Mouse (Mus musculus): ENCODE data around the gene Foxn3.

The Foxn3 gene

GRCm38 (mm10) chr12:99240185-99240726 is 323.1 kb downstream of the Foxn3 start:
- no peak for DNase-seq

GRCm38 (mm10) chr12:99239735-99240134 is 323.6 kb downstream of the Foxn3 start:
- no peak for DNase-seq

- DNase-seq = no peak
Observed at GRCm38 (mm10) chr12:99237497-99237896, 325.9 kb downstream of the Foxn3 start.

DNA sequence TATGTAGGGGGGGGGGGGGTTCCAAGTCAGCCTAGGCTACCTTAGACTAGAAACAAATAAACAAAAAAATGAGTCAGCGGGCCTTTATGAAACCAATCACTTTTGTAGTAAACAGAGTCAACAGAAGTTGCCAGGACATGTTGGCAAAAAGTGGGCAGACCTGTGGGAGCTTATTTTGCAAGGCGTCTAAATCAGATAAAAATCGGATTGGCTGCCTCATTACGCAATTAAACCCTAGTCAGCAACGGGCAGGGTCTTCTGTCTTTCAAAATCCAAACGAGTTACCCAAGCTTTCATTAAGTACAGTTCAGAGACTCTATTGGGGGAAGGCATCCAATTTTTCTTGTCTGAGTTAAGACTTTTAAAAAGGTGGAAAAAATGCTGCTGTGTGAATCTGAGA is 329.0 kb downstream of the Foxn3 start:
- DNase-seq = no peak

- DNase-seq = peak; percentile 53
Observed at GRCm38 (mm10) chr12:99233386-99233785, 330.0 kb downstream of the Foxn3 start.

GRCm38 (mm10) chr12:99232478-99232877 is 330.9 kb downstream of the Foxn3 start:
- no peak for DNase-seq

DNA sequence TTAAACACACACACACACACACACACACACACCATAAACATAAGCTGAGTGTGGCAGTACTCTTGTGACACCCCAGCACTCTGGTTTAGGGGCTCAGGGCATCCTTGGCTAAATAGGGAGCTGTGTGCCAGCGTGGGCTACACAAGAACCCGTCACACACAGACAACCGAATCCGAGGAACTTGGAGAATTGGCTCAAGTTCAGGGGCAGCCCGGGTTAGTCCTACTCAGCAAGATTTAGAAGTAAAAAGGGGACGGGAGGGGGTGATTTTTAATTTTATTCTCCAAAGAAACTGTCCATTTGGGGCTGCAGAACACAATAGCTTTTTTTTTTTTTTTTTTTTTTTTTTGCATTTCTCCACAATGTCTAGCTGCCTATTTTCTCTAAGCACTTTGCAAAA is 332.1 kb downstream of the Foxn3 start:
- no peak for DNase-seq

DNA sequence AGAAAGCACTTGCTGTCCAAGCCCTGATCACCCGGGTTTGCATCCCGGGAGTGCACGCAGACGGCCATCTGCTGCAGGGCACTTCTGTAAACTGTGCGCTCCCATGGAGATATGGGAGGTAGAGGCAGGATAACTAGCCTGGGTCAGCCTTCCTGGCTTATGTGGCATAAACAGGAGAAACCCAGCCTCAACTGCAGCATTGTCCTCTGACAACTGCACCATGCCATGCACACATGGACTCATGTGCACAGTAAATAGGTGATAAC is 332.7 kb downstream of the Foxn3 start:
- no peak for DNase-seq

DNA sequence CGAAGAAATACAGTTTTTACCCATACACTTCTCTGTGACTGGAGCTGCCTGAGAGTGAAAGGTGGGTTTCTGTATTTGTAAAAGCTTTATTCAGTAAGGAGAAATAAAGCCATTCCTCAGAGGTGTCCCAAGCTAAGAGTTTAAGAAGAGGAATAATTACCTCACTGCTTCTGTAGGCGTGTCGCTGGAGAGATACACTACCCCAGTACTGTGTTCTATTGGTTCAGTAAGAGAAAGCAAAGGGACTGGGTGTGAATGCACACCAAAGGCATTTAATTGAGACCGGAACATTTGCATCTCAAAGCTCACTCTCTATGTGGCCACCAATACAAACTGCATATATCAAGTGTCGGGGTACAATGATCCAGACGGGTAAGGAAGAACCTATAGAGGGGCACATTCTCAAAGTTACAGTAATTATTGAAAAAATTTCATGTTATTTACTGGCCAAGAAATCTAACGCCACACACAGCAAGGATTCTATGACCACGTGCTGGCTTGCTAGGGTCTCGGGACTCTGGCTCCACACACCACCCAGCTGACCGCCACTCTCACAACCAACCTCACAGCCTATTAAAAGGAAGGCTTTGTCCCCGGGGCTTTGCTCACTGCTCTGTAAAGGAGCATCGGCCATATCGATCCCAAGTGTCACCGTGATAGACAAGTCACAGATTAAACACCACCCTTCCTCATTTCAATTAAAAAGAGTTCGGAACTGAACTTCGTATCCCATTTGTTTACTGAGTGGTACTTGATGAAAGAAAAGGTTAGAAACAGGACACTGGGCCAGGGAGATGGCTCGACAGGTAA is 333.2 kb downstream of the Foxn3 start:
- DNase-seq = no peak

DNA sequence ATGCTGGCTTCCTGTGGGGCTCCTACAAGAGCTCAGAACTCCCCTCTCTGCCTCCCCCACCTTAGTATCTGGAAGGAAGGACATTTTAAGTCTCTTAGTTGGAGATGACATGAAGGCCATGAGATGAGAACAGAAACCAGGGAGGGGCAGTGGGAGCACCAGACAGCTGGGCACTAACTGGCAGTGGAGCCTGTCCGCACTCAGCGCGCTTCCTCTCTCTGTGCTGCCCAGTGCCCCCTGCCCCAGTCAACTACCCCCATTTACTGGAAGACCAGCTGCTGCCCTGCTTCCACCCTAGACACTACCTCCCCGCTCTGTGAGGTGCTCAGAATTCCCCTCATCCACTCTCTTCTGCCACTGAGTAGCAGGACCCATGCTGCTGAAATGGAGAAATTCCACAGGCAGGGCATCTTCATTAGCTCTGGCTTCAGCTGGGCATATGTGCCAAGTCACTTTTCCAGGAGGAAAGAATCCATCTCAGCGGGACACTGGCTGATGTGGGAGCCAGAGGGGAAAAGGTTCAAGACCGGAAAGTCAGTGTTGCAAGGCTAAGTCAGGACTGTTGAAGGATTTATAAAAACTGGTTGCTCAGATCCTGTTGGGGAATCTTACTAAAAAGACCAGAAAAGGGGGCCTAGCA is 335.9 kb downstream of the Foxn3 start:
- DNase-seq = no peak

DNA sequence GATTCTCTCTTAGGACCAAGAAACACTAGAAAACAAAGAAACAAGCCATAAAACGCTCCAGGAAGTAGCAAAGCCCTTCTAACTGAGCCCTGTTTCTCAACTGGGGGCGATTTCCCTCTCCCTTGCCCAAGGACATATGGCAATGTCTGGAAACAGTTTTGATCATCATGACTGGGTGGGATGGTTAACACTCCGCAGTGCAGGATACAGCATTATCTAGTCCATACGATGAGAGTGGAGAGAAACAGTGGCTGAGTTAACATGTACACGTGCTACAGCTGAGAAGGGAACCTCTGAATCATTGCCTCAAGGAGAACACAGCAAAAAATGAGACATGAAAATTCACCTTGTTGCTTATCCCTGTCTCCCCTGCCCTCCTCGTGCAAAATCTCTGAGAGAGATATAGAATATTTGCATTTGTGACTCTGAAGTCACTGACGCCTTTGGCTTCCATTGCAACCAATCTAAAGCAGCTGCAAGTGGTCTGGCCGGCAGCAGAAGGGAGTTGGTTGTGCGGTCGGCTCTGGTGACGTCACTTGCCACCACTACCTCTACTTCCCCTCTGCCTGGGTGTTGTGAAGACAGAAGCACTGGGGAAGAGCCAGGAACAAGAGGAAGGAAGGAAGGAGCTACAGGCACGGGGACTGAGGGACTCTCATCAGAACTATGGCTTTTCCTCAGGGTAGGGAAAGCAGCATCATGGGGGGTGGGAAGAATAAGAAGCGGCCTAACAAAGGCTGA is 338.3 kb downstream of the Foxn3 start:
- DNase-seq = no peak

DNA sequence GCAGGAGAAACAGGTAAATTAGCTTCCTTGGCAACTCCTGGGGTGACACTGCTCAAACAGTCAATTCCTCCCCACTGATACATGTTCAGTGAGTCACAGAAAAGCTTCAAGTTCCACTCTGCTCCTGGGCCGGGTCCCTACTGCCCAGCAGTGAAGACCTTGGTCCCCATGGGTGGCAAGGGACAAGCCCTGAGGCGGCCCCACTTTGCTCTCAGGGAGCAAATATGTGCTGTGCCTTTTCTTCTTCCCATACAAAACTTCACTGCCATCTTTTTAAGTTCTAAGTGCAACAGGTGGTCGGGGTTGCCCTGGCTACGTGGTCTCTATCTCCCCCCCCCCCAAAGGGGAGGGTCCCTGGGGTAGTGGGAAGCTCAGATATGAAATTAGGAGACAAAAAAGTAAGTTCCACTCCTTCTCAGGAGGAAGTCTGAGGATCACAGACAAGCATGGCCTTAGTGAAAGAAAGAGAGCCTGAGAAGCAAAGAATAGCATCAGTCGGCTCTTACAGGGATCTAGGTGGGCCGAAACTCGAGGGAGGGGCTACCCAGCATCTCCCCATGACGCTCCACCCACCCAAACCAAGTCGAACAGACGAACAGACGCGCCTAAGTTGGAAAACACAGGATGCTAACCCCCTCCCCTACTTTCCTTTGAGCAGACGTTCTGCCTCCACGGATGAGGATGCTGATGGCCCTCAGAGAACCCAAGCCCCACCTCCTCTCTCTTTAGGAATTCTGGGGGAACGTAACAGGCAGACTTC is 342.1 kb downstream of the Foxn3 start:
- no peak for DNase-seq

DNA sequence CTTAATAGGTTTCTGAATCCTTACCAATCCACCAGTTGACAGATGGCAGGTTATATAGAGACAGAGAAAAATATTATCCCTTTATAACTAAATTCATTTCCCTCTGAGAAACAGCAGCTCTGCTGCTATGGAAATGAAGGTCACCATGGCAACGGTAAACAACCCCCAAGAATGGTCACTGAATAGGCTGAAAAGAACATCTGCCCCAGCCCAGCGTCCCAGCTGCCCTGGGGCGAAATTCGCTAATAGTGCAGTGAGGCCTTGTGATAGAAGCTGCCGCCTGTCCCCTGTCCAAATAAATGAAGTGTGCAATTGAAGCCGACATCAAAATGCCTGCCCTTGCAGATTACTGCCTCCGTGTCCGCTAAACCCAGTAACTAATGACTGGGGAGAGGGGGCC is 343.0 kb downstream of the Foxn3 start:
- DNase-seq = no peak

DNA sequence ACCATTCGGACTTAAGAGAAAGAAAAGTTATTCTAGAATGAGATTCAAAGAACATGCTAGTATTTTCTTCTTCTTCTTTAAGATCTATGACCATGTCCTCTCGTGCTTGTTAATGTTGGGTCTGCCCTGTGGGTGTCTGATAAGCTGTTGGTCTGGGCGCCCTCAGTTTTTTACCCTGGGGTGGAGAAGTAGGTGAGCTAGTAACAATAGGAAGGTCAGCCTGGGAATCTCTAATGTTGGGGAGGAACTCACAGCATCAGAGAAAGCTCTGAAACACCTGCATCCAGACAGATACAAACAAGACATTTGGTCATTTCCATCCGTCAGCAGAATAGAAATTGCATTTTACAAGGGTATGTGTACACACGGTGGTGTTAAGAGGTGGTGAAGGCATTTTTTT is 343.6 kb downstream of the Foxn3 start:
- DNase-seq = no peak

GRCm38 (mm10) chr12:99217145-99217698 is 346.2 kb downstream of the Foxn3 start:
- DNase-seq = peak; percentile 58

DNA sequence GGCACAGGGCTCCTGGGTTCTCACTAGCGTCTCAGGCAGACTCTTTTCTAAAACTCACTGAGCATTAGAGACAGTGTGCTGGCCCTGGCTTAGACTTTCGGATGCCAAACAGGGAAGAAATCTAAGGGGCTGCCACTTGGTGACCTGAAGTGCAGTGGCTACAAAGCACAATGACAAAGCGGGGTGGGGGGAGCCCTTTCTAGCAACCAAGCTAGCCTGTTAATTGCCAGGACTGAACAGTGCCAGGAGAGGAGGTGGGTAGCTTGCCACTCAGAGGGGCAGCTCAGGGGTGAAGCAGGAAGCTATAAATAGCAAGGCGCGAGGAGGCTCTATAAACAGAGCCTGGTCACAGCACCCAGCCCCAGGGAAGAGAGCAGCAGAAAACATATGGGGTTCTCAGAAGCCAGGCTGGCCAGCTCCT is 347.0 kb downstream of the Foxn3 start:
- DNase-seq = peak; percentile 79

DNA sequence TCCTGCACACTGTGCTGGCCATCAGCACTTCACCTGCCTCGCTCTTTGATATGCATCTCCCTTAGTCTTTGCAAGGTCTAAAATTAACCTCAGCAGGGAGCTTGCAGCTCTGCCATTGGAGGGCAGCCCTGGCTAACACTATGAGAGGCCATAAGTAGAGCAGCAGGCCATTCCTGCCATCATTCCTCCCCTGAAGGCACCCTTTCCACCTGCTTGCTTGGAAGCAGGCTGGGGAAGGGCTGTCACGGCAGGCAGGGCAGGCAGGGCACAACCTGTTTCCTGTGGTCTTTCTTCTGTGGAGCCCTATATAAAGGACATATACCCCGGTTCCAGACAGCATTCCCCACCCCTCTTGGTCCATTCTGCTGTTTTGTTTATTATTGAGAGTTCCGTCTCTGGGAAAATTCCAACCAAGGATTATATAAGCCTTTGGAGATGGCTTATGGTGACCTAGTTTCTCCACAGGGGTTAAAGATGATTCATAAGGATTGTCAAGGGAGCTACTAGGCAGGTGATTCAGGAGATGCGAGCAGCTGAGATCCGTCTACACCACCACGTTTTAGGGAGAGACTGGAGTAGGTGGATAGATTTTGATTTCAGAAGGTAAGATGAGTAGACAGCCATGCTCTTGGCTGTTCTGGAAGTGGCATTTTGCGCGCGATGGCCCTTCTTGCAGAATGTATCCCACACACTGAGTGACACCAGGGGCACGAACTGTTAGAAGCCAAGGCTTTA is 347.7 kb downstream of the Foxn3 start:
- peak; percentile 97 for DNase-seq

DNA sequence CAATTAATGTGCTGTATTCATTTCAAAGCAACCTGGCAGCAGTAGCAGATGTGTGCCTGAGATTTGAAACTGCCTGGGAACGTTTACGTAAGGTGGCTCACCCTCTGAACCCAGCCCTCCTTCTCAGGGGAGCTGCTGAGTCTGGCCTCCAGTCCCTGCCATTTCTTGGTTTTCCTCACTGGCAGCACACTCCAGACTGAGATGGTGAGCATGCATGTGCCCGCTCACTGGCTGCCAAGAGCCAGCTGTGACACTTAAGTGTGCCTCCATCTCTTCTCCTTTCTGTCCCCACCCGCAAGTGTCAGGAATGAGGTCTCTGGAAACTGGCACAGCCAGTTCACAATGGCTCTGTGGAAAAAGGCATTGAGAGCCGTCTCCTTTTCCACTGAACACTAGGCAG is 349.3 kb downstream of the Foxn3 start:
- DNase-seq = peak; percentile 52

DNA sequence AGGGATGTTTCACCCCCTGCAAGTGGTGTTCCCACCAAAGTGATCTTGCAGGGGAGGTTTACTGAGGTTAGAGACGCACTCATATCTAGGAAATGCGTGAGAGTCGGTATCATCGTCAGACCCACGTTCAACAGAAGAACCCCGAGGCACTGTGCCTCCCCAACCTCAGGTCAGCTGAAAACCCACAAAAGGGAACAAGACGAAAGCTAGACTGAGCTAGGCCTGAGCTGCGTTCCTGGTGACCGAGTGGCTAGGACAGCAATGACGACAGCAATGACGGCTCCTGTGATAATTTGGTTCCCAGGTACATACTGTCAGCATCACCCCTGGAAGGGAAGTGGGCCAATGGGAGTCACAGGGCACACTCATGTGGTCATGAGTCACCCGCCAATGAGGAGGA is 350.2 kb downstream of the Foxn3 start:
- DNase-seq = no peak

DNA sequence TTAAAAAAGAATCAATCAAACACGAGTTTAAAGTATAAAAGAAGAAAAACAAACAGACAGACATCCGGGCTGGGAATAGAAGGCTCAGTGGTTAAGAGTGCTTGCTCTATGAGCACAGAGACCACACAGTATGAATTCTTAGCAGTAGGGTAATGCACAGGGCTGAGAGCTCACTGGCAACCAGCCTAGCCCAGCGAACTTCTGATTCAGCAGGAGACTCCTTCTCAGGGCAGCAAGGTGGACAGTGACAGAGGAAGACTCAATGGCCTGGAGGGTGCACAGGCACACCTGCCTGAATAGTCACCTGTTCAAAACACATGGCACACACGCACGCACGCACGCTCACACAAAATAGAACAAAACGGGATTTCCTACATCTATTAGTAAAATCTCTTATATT is 353.6 kb downstream of the Foxn3 start:
- DNase-seq = no peak

GRCm38 (mm10) chr12:99208251-99208650 is 355.1 kb downstream of the Foxn3 start:
- DNase-seq = no peak

DNA sequence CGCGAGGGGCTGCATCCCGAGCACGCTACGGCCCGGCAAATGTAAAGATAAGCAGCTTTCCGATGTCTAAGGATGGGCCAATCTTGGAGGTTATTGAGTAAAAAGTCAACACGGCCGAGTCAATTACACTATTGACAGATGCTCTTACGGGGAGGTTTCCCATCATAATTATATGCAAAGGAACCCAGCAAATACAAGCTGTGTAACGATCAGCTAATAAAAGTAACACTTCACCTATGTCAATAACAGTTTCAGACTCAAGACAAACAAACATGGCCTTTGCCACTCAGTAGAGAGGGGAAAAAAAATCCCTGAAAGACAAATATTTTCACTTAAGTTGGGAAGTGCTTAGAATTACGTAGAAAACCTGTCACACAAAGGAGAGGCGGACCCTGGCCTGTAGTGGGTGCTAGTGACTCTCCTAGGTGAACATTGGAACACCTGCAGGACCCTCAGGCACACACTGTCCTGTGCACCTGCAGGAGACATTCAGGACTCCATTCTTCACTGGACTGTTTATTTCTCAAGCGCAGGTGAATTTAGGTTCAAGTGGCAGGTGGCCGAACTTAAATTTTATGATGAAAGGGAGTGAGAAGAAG is 356.3 kb downstream of the Foxn3 start:
- no peak for DNase-seq

Data from cerebellum, adult 11-12 months (tissue).